Mouse (Mus musculus) monocyte, adult 5-6 weeks (primary cell): ENCODE results near the gene Cc2d2b. TPM values are rescaled to one million over a fixed set of nuclear protein-coding genes. Genes with fewer than 3 reads are reported as not detected.

Experiments
- total RNA-seq: library from RNA; stranded (forward); fragments of 200-1000, 200-491, 200-594 nt; gene quantifications from 3 replicates; pipeline ENCODE4 v1.2.3, GENCODE M21; 2017

Cc2d2b gene
- total RNA-seq, 1 experiment from 2014 or later, result not detected

Other genes with a start within 250 kb of the Cc2d2b start
- gene Sorbs1, start 235.0 kb upstream of the Cc2d2b start, total RNA-seq, result 12.4 to 20.6 TPM (median 19.8 TPM) in 3 replicates
- gene Aldh18a1, start 160.3 kb upstream of the Cc2d2b start, total RNA-seq, result 14.1 to 26.9 TPM (median 21.1 TPM) in 3 replicates
- gene Tctn3, start 136.5 kb upstream of the Cc2d2b start, total RNA-seq, result 1.8 to 11.2 TPM (median 4.2 TPM) in 3 replicates
- 54.4 to 130 TPM (median 68.2 TPM) in 3 replicates for gene Entpd1, start 136.4 kb upstream of the Cc2d2b start, total RNA-seq
- gene Ccnj, start 82.5 kb downstream of the Cc2d2b start, total RNA-seq, result 4.8 to 11.1 TPM (median 4.9 TPM) in 3 replicates
- 22.6 to 29.1 TPM (median 24.2 TPM) in 3 replicates for gene Zfp518a, start 146.0 kb downstream of the Cc2d2b start, total RNA-seq
- 16.3 to 25.3 TPM (median 17.2 TPM) in 3 replicates for gene Blnk, start 245.8 kb downstream of the Cc2d2b start, total RNA-seq